Mouse (Mus musculus): ENCODE data around the gene Celf5. TPM values are rescaled to one million over a fixed set of nuclear protein-coding genes. Genes with fewer than 3 reads are reported as not detected.
A peak's percentile ranks its signal among the peaks of the same experiment; 100 is the strongest.
"Not testable (repeated sequence)": the region's sequence is repeated elsewhere in the genome, so short reads cannot be mapped to it uniquely, and the experiment has no call there.

Gene Celf5
- polyA plus RNA-seq, 1 experiment from 2014 or later = 0.77 TPM

GRCm38 (mm10) chr10:81445516-81445915, 37.0 kb downstream of the Celf5 start:
- not testable (repeated sequence) for H3K4me3 ChIP-seq (ENCODE audit: low read depth, low read length); H3K4me1 ChIP-seq (ENCODE audit: control insufficient read depth, insufficient read depth, low read length); H3K9me3 ChIP-seq (ENCODE audit: control insufficient read depth, low read length); H3K36me3 ChIP-seq (ENCODE audit: control insufficient read depth, insufficient read depth, low read length); DNase-seq (ENCODE audit: low spot score); ATAC-seq (ENCODE audit: insufficient number of reproducible peaks, low FRiP score, low TSS enrichment, low read depth); H3K27ac ChIP-seq (replicated peaks; ENCODE audit: low read depth, low read length); H3K27me3 ChIP-seq (ENCODE audit: control insufficient read depth, insufficient read depth, low read length); H3K9ac ChIP-seq (ENCODE audit: low read length); H3K4me2 ChIP-seq (ENCODE audit: low read depth, severe bottlenecking)
- WGBS = 34% methylated on average over 2 of the region's 2 CpGs

GRCm38 (mm10) chr10:81441019-81441418, 41.5 kb downstream of the Celf5 start:
- DNase-seq (ENCODE audit: low spot score) (no peak), ATAC-seq (ENCODE audit: insufficient number of reproducible peaks, low FRiP score, low TSS enrichment, low read depth) (no peak)
- no peak overlapping the region for H3K27ac ChIP-seq (replicated peaks; ENCODE audit: low read depth, low read length)
- no peaks in the 10 kb centered on the region for H3K9me3 ChIP-seq (ENCODE audit: control insufficient read depth, low read length)
- no peaks in the 10 kb centered on the region for H3K4me1 ChIP-seq (ENCODE audit: control insufficient read depth, insufficient read depth, low read length)
- no peak overlapping the region for H3K9ac ChIP-seq (ENCODE audit: low read length)
- no peaks in the 10 kb centered on the region for H3K27me3 ChIP-seq (ENCODE audit: control insufficient read depth, insufficient read depth, low read length)
- no peaks in the 10 kb centered on the region for H3K36me3 ChIP-seq (ENCODE audit: control insufficient read depth, insufficient read depth, low read length)
- no peak overlapping the region for H3K4me2 ChIP-seq (ENCODE audit: low read depth, severe bottlenecking)
- no peak overlapping the region for H3K4me3 ChIP-seq (ENCODE audit: low read depth, low read length)

- Histone ChIP-seq H3K4me2 (ENCODE audit: low read depth, severe bottlenecking) (no peak overlapping the region), H3K4me3 (ENCODE audit: low read depth, low read length) (no peak overlapping the region), H3K27me3 (ENCODE audit: control insufficient read depth, insufficient read depth, low read length) (peaks cover 9% of the 10 kb centered on the region; the same call in 1 of the 2 replicates), H3K4me1 (ENCODE audit: control insufficient read depth, insufficient read depth, low read length) (peaks cover 10% of the 10 kb centered on the region), H3K36me3 (ENCODE audit: control insufficient read depth, insufficient read depth, low read length) (no peaks in the 10 kb centered on the region), H3K27ac (replicated peaks; ENCODE audit: low read depth, low read length) (no peak overlapping the region), H3K9me3 (ENCODE audit: control insufficient read depth, low read length) (no peaks in the 10 kb centered on the region), H3K9ac (ENCODE audit: low read length) (no peak overlapping the region)
- 78% methylated on average over 3 of the region's 3 CpGs for WGBS
- DNase-seq (ENCODE audit: low spot score) = no peak
- no peak for ATAC-seq (ENCODE audit: insufficient number of reproducible peaks, low FRiP score, low TSS enrichment, low read depth)
Observed at GRCm38 (mm10) chr10:81435436-81435835, 47.1 kb downstream of the Celf5 start.

GRCm38 (mm10) chr10:81434361-81435263, 47.9 kb downstream of the Celf5 start:
- whole genome bisulfite sequencing = 53% methylated on average over 15 of the region's 15 CpGs
- Histone ChIP-seq H3K4me3 (ENCODE audit: low read depth, low read length) (no peak overlapping the region), H3K27ac (replicated peaks; ENCODE audit: low read depth, low read length) (no peak overlapping the region), H3K36me3 (ENCODE audit: control insufficient read depth, insufficient read depth, low read length) (no peaks in the 10 kb centered on the region), H3K4me2 (ENCODE audit: low read depth, severe bottlenecking) (no peak overlapping the region), H3K9ac (ENCODE audit: low read length) (no peak overlapping the region), H3K27me3 (ENCODE audit: control insufficient read depth, insufficient read depth, low read length) (peaks cover 9% of the 10 kb centered on the region; the same call in 1 of the 2 replicates), H3K4me1 (ENCODE audit: control insufficient read depth, insufficient read depth, low read length) (peaks cover 10% of the 10 kb centered on the region), H3K9me3 (ENCODE audit: control insufficient read depth, low read length) (no peaks in the 10 kb centered on the region)
- DNase-seq (ENCODE audit: low spot score) (peak; percentile 20), ATAC-seq (ENCODE audit: insufficient number of reproducible peaks, low FRiP score, low TSS enrichment, low read depth) (no peak)

GRCm38 (mm10) chr10:81433541-81434289, 48.8 kb downstream of the Celf5 start:
- Histone ChIP-seq H3K27me3 (ENCODE audit: control insufficient read depth, insufficient read depth, low read length) (peaks cover 9% of the 10 kb centered on the region; the same call in 1 of the 2 replicates), H3K4me1 (ENCODE audit: control insufficient read depth, insufficient read depth, low read length) (peaks cover 10% of the 10 kb centered on the region), H3K36me3 (ENCODE audit: control insufficient read depth, insufficient read depth, low read length) (no peaks in the 10 kb centered on the region), H3K4me2 (ENCODE audit: low read depth, severe bottlenecking) (no peak overlapping the region), H3K27ac (replicated peaks; ENCODE audit: low read depth, low read length) (no peak overlapping the region), H3K9ac (ENCODE audit: low read length) (peak overlapping the region; percentile 2; the same call in 1 of the 2 replicates), H3K9me3 (ENCODE audit: control insufficient read depth, low read length) (no peaks in the 10 kb centered on the region), H3K4me3 (ENCODE audit: low read depth, low read length) (no peak overlapping the region)
- DNase-seq (ENCODE audit: low spot score) = peak; percentile 20
- 75% methylated on average over 26 of the region's 26 CpGs for WGBS
- no peak for ATAC-seq (ENCODE audit: insufficient number of reproducible peaks, low FRiP score, low TSS enrichment, low read depth)

GRCm38 (mm10) chr10:81432868-81433262, 49.6 kb downstream of the Celf5 start:
- ATAC-seq (ENCODE audit: insufficient number of reproducible peaks, low FRiP score, low TSS enrichment, low read depth) = peak; percentile 71
- peak; percentile 86 for DNase-seq (ENCODE audit: low spot score)
- 5% methylated on average over 17 of the region's 17 CpGs for WGBS
- 0 out of 2 replicates have a peak overlapping the region, but pooled peaks have one; percentile 3 for H3K4me3 ChIP-seq (ENCODE audit: low read depth, low read length)
- no peak overlapping the region for H3K27ac ChIP-seq (replicated peaks; ENCODE audit: low read depth, low read length)
- H3K9me3 ChIP-seq (ENCODE audit: control insufficient read depth, low read length) = no peaks in the 10 kb centered on the region
- no peaks in the 10 kb centered on the region for H3K36me3 ChIP-seq (ENCODE audit: control insufficient read depth, insufficient read depth, low read length)
- peaks cover 17% of the 10 kb centered on the region for H3K27me3 ChIP-seq (ENCODE audit: control insufficient read depth, insufficient read depth, low read length)
- peak overlapping the region; percentile 35 for H3K4me2 ChIP-seq (ENCODE audit: low read depth, severe bottlenecking)
- H3K9ac ChIP-seq (ENCODE audit: low read length) = no peak overlapping the region; the same call in 1 of the 2 replicates
- H3K4me1 ChIP-seq (ENCODE audit: control insufficient read depth, insufficient read depth, low read length) = peaks cover 10% of the 10 kb centered on the region

GRCm38 (mm10) chr10:81432169-81432867, 50.2 kb downstream of the Celf5 start:
- Histone ChIP-seq H3K4me2 (ENCODE audit: low read depth, severe bottlenecking) (no peak overlapping the region), H3K9me3 (ENCODE audit: control insufficient read depth, low read length) (no peaks in the 10 kb centered on the region), H3K4me1 (ENCODE audit: control insufficient read depth, insufficient read depth, low read length) (peaks cover 10% of the 10 kb centered on the region), H3K36me3 (ENCODE audit: control insufficient read depth, insufficient read depth, low read length) (no peaks in the 10 kb centered on the region), H3K27ac (replicated peaks; ENCODE audit: low read depth, low read length) (no peak overlapping the region), H3K4me3 (ENCODE audit: low read depth, low read length) (no peak overlapping the region), H3K9ac (ENCODE audit: low read length) (no peak overlapping the region), H3K27me3 (ENCODE audit: control insufficient read depth, insufficient read depth, low read length) (peaks cover 23% of the 10 kb centered on the region)
- 67% methylated on average over 21 of the region's 21 CpGs for WGBS
- DNase-seq (ENCODE audit: low spot score) (no peak), ATAC-seq (ENCODE audit: insufficient number of reproducible peaks, low FRiP score, low TSS enrichment, low read depth) (no peak)
